In genomic region chr12:81532316-81533028, GRCm38 (mm10) we compare ENCODE assay signal across 8 mouse cellular contexts. TPM values are rescaled to one million over a fixed set of nuclear protein-coding genes. Genes with fewer than 3 reads are reported as not detected.
DNase-seq lines count a peak whose midpoint lies in the region; ATAC-seq and TF ChIP-seq lines count a peak whose summit lies in the region.

Gm20498 (minus strand) TSS chr12:81532905.
Synj2bp (minus strand) TSS chr12:81532911.

- no peak for TF ChIP-seq CTCF in kidney, postnatal 0 days (IDR thresholded peaks at IDR 0.05; ENCODE audit: low read depth)

- H3K4me2 ChIP-seq in heart, embryonic 12.5 days: peak within 1 kb of the TSS; percentile 86
- H3K4me2 ChIP-seq in kidney, postnatal 0 days (ENCODE audit: low read length): peak within 1 kb of the TSS; percentile 59
- H3K4me2 ChIP-seq in liver, embryonic 11.5 days: peak within 1 kb of the TSS; percentile 68
- H3K4me2 ChIP-seq in stomach, embryonic 14.5 days (replicated peaks; ENCODE audit: low read depth, low read length): peak within 1 kb of the TSS; percentile 53

- H3K4me1 ChIP-seq in heart, embryonic 12.5 days (replicated peaks): peaks cover 17% of the 10 kb centered on the region
- peaks cover 6% of the 10 kb centered on the region for H3K4me1 ChIP-seq in kidney, postnatal 0 days (replicated peaks; ENCODE audit: insufficient read depth, low read length)
- peaks cover 5% of the 10 kb centered on the region; the same call in 1 of the 2 replicates for H3K4me1 ChIP-seq in liver, embryonic 11.5 days (replicated peaks; ENCODE audit: control insufficient read depth, insufficient read depth, low read length)
- H3K4me1 ChIP-seq in stomach, embryonic 14.5 days (ENCODE audit: control insufficient read depth, insufficient read depth, low read length): no peaks in the 10 kb centered on the region

- DNase-seq in CD4-positive helper T cell, adult 2 months (ENCODE audit: low read depth, low spot score): peak; percentile 82
- peak; percentile 75 for DNase-seq in brain, embryonic 18.5 days (ENCODE audit: low read depth, low spot score)
- DNase-seq in kidney, postnatal 0 days (ENCODE audit: low spot score): peak; percentile 94
- peak; percentile 87 for DNase-seq in liver, embryonic 11.5 days (ENCODE audit: low spot score)
- peak; percentile 78 for DNase-seq in naive thymus-derived CD4-positive, alpha-beta T cell, adult 2 months (ENCODE audit: low read depth)

- H3K9me3 ChIP-seq in heart, embryonic 12.5 days (replicated peaks): no peaks in the 10 kb centered on the region
- H3K9me3 ChIP-seq in kidney, postnatal 0 days (replicated peaks; ENCODE audit: low read length): no peaks in the 10 kb centered on the region
- H3K9me3 ChIP-seq in liver, embryonic 11.5 days (ENCODE audit: control insufficient read depth, low read length): no peaks in the 10 kb centered on the region
- H3K9me3 ChIP-seq in stomach, embryonic 14.5 days (ENCODE audit: control insufficient read depth, low read depth, low read length): no peaks in the 10 kb centered on the region

- H3K4me3 ChIP-seq in heart, embryonic 12.5 days: peak within 1 kb of the TSS; percentile 95
- H3K4me3 ChIP-seq in kidney, postnatal 0 days (replicated peaks; ENCODE audit: low read depth, low read length): peak within 1 kb of the TSS; percentile 91
- H3K4me3 ChIP-seq in liver, embryonic 11.5 days (ENCODE audit: low read depth, low read length): peak within 1 kb of the TSS; percentile 84
- peak within 1 kb of the TSS; percentile 88 for H3K4me3 ChIP-seq in stomach, embryonic 14.5 days (ENCODE audit: low read depth, low read length)

- H3K9ac ChIP-seq in heart, embryonic 12.5 days: peak within 1 kb of the TSS; percentile 78
- peak within 1 kb of the TSS; percentile 69 for H3K9ac ChIP-seq in kidney, postnatal 0 days (ENCODE audit: low read depth, low read length)
- H3K9ac ChIP-seq in liver, embryonic 11.5 days (ENCODE audit: low read depth, low read length): peak within 1 kb of the TSS; percentile 80
- H3K9ac ChIP-seq in stomach, embryonic 14.5 days (replicated peaks; ENCODE audit: low read depth, low read length): peak within 1 kb of the TSS; percentile 60

- no peaks in the 10 kb centered on the region for H3K36me3 ChIP-seq in heart, embryonic 12.5 days
- H3K36me3 ChIP-seq in kidney, postnatal 0 days (ENCODE audit: insufficient read depth, low read length): no peaks in the 10 kb centered on the region
- H3K36me3 ChIP-seq in liver, embryonic 11.5 days (ENCODE audit: control insufficient read depth, insufficient read depth, low read length): no peaks in the 10 kb centered on the region
- no peaks in the 10 kb centered on the region for H3K36me3 ChIP-seq in stomach, embryonic 14.5 days (ENCODE audit: control insufficient read depth, insufficient read depth, low read length)

- peak within 1 kb of the TSS; percentile 69 for H3K27ac ChIP-seq in heart, embryonic 12.5 days (ENCODE audit: poor library complexity, severe bottlenecking)
- peak within 1 kb of the TSS; percentile 85 for H3K27ac ChIP-seq in kidney, postnatal 0 days
- peak within 1 kb of the TSS; percentile 75 for H3K27ac ChIP-seq in liver, embryonic 11.5 days (ENCODE audit: low read depth, low read length)
- peak within 1 kb of the TSS; percentile 58; the same call in 1 of the 2 replicates for H3K27ac ChIP-seq in stomach, embryonic 14.5 days (ENCODE audit: low read length)

- WGBS in heart, embryonic 12.5 days: under 1% methylated on average over 46 of the region's 46 CpGs
- WGBS in kidney, postnatal 0 days: under 1% methylated on average over 46 of the region's 46 CpGs
- WGBS in liver, embryonic 11.5 days: under 1% methylated on average over 46 of the region's 46 CpGs
- WGBS in stomach, embryonic 14.5 days: under 1% methylated on average over 46 of the region's 46 CpGs

- peak; percentile 86 for ATAC-seq in erythroid progenitor cell, adult 5-6 weeks (replicated peaks; ENCODE audit: low FRiP score, poor library complexity, severe bottlenecking)
- ATAC-seq in heart, embryonic 12.5 days (ENCODE audit: insufficient number of reproducible peaks, low FRiP score): peak; percentile 90
- peak; percentile 89 for ATAC-seq in kidney, postnatal 0 days (replicated peaks; ENCODE audit: low FRiP score, low read depth)
- peak; percentile 91 for ATAC-seq in liver, embryonic 11.5 days (replicated peaks; ENCODE audit: low FRiP score)
- ATAC-seq in stomach, embryonic 14.5 days (ENCODE audit: insufficient number of reproducible peaks, insufficient read depth, low FRiP score, low read depth): peak; percentile 95

- no peaks in the 10 kb centered on the region for H3K27me3 ChIP-seq in heart, embryonic 12.5 days (replicated peaks)
- H3K27me3 ChIP-seq in kidney, postnatal 0 days (ENCODE audit: insufficient read depth, low read length): no peaks in the 10 kb centered on the region
- H3K27me3 ChIP-seq in liver, embryonic 11.5 days (replicated peaks; ENCODE audit: control insufficient read depth, insufficient read depth, low read length): no peaks in the 10 kb centered on the region
- H3K27me3 ChIP-seq in stomach, embryonic 14.5 days (ENCODE audit: control insufficient read depth, insufficient read depth, low read length): no peaks in the 10 kb centered on the region

RNA-seq across cellular contexts. Expression of gene Gm20498, which starts in this region (rescaled TPM):
- total RNA-seq in erythroid progenitor cell, adult 5-6 weeks (2015; ENCODE audit: low replicate concordance): 3.6 TPM in 1 of 2 replicates, not detected in the other
- 3.7 TPM in 1 of 2 replicates, not detected in the other for total RNA-seq in erythroid progenitor cell, adult 5-6 weeks (2017; ENCODE audit: low replicate concordance)
- polyA plus RNA-seq in heart, embryonic 12.5 days (2016; fragmentation: Nextera tagmentation; extraction: Ambion mirVana): 25.3 and 34.7 TPM in 2 replicates
- polyA plus RNA-seq in kidney, postnatal 0 days (2015; fragmentation: Nextera tagmentation; extraction: Ambion mirVana): 27.3 and 30.5 TPM in 2 replicates
- 25.8 and 31.6 TPM in 2 replicates for polyA plus RNA-seq in liver, embryonic 11.5 days (2014; fragmentation: Nextera tagmentation; extraction: Ambion mirVana)
- 28.7 and 30.0 TPM in 2 replicates for polyA plus RNA-seq in stomach, embryonic 14.5 days (2014; fragmentation: Nextera tagmentation; extraction: Ambion mirVana)

RNA-seq across cellular contexts. Expression of gene Synj2bp, which starts in this region (rescaled TPM):
- total RNA-seq in erythroid progenitor cell, adult 5-6 weeks (2015; ENCODE audit: low replicate concordance): 6.5 and 15.1 TPM in 2 replicates
- 12.8 and 18.4 TPM in 2 replicates for total RNA-seq in erythroid progenitor cell, adult 5-6 weeks (2017; ENCODE audit: low replicate concordance)
- polyA plus RNA-seq in heart, embryonic 12.5 days (2016; fragmentation: Nextera tagmentation; extraction: Ambion mirVana): 29.2 and 34.6 TPM in 2 replicates
- polyA plus RNA-seq in kidney, postnatal 0 days (2015; fragmentation: Nextera tagmentation; extraction: Ambion mirVana): 34.9 and 35.1 TPM in 2 replicates
- polyA plus RNA-seq in liver, embryonic 11.5 days (2014; fragmentation: Nextera tagmentation; extraction: Ambion mirVana): 33.8 and 33.9 TPM in 2 replicates
- 43.5 and 46.0 TPM in 2 replicates for polyA plus RNA-seq in stomach, embryonic 14.5 days (2014; fragmentation: Nextera tagmentation; extraction: Ambion mirVana)

Comparison
In these comparisons a context has a peak if more than half of its experiments do, and no peak if none do; other contexts are left out.
1. Peak in every context shown above with its lines: DNase-seq, ATAC-seq, H3K4me3 ChIP-seq and H3K27ac ChIP-seq.